Mouse (Mus musculus): Measurements from ENCODE around the gene Gm10665.
"Not testable (repeated sequence)": the region's sequence is repeated elsewhere in the genome, so short reads cannot be mapped to it uniquely, and the experiment has no call there.

Gene Gm10665

GRCm38 (mm10) chr7:22463975-22464374 is at the start of gene Gm10665:
TSS of gene Gm10665 (minus strand) at chr7:22464075.
- DNase-seq (ENCODE audit: low spot score in 2 of 2): not testable (repeated sequence)

- not testable (repeated sequence) for DNase-seq (ENCODE audit: low spot score in 2 of 2)
Measured at GRCm38 (mm10) chr7:22499578-22499977, 35.7 kb upstream of the Gm10665 start, which contains the start of gene Vmn1r151. TSS of gene Vmn1r151 (minus strand) at chr7:22499678.

GRCm38 (mm10) chr7:22438129-22438528 is 25.7 kb downstream of the Gm10665 start, which contains the start of gene Vmn1r149:
TSS of gene Vmn1r149 (minus strand) at chr7:22438229.
- DNase-seq (ENCODE audit: low spot score in 2 of 2): not testable (repeated sequence)

GRCm38 (mm10) chr7:22413283-22413682 is 50.6 kb downstream of the Gm10665 start, which contains the start of gene Vmn1r148:
TSS of gene Vmn1r148 (plus strand) at chr7:22413583.
- DNase-seq (ENCODE audit: low spot score in 2 of 2): not testable (repeated sequence)
